Mouse (Mus musculus) frontal cortex, postnatal 25 days (tissue): ENCODE results near the gene Gadd45gip1.
A peak's percentile ranks its signal among the peaks of the same experiment; 100 is the strongest.

Experiments
- DNase-seq, 2 experiments: peaks; one replicate each; pipeline ENCODE4 v3.0.0; 2022; ENCODE audit warnings: low spot score in 2 of 2

The Gadd45gip1 gene

GRCm38 (mm10) chr8:84847684-84848435 lies 16.5 kb downstream of the Gadd45gip1 start:
- DNase-seq, result no peak

DNA sequence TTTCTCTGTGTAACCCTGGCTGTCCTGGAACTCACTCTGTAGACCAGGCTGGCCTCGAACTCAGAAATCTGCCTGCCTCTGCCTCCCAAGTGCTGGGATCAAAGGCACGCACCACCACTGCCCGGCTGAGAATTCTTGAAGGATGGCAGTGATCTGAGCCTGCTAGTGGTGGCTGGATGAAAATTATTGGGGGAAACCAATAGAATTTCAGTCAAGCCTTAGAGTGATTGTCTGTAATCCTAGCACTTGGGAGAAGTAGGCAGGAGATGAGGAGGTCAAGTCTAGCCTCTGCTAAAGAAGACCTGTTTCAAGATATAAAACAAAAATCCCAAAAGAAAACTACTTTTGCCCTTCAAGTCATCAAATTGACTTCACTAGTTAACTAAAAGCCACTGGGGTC lies 25.1 kb downstream of the Gadd45gip1 start:
- DNase-seq, result no peak

- DNase-seq, result peak; percentile 85 to 88
Observed at GRCm38 (mm10) chr8:84856864-84857441, 25.6 kb downstream of the Gadd45gip1 start, which contains the start of gene Farsa. Gene Farsa, plus strand, starts transcription at chr8:84856989.

DNA sequence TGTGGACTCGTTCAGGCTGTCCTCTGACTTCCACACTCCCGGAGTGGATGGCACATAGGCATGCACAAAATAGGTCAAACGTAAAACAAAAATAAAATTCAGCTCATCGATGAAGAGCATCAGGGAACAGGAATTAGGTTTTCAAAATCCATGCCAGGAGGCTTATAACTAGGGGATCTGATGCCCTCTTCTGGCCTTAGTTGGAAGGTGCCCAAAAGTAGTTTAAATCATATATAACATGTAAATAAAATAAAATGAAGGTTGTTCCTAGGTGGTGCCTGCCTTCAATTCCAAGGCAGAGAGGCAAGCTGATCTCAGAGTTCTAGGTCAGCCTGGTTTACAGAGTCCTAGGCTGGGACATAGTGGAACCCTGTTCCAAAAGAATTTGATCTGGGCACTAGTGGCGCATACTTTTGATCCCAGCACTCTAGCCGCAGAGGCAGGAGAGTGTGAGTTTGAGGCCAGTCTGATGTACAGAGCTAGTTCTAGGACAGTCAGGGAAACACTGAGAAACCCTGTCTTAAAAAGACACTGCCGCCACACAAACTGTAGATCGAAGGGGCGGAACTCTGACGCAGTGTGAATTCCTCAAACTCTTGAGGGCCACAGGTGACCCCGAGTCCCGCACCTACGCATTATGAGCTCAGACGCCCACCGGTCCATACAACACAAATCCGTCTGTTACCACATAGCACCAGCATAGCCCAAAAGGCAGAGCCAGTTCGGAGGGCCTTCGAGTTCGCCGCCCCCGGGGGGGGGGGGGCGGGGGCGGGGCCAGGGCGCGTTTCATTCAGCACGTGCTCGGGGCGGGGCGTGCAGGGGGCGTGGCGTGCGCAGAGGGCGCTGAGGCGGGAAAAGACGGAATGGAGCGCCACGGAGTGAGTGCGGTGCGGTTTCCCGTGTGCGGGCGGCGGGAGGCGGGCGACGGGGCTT lies 40.3 kb downstream of the Gadd45gip1 start, which contains the start of gene Syce2:
TSS of gene Syce2 (plus strand) at position 736 of the 933 bp plus-strand sequence.
- no peak for DNase-seq

GRCm38 (mm10) chr8:84872309-84872965 lies 41.1 kb downstream of the Gadd45gip1 start:
- no peak for DNase-seq

DNA sequence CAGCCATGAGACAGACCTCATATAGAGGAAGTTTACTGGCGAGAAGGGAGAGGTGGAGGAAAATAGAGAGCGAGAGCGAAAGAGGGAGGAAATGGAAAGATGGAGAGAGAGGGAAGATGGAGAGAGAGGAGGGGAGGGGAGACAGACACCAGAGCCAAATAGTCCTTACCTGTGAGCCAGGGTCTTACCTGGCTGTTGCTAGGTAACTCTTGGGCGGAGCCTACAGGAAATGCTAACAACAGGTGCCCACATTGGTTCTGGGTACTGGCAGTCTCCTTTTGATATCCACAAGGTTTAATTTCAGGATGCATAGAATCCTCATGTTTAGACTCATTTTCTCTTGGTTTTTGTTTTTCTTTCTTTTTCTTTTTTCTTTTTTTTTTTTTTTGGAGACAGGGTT lies 41.7 kb downstream of the Gadd45gip1 start:
- no peak for DNase-seq

- DNase-seq, result no peak
Observed at GRCm38 (mm10) chr8:84874339-84874738, 43.0 kb downstream of the Gadd45gip1 start.

- no peak for DNase-seq
Observed at GRCm38 (mm10) chr8:84877297-84878035, 46.1 kb downstream of the Gadd45gip1 start.

DNA sequence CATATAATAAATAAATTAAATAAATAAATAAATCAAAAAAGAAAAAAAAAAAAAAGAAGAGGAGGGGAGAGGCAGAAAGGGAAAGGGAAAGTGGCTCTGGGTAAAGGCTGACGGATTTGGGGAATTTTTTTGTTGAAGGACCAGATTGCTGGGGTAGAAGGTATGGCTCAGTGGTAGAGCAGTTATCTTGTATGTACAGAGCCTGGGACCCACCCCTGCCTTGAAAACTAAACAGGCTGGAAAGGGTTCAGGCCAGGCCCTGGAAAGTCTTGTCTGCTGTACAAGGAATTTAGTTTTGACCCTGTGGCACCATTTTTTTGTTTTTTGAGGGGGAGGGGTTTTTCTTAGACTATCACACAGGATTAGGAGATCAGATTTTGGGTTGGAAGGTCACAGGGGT lies 47.6 kb downstream of the Gadd45gip1 start:
- DNase-seq, result no peak

DNA sequence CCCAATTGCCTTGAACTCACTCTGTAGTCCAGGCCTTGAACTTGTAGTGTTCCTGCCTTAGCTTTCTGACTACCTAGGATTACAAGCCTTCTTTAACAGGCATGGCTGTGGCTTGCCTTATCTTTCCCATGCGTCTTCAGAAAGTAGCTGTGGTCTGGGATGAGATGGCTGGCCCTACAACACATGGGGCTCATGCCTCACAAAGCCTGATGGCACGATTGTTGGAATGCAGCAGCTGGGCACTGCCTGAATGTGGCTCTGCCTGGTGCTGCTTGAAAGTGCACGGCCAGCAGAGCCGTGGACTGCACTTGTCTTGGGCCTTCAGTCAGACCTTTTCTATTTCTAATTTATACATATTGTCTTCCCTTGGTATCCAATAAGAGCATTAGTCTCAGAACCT lies 53.4 kb downstream of the Gadd45gip1 start:
- no peak for DNase-seq
